Mouse (Mus musculus) testis, adult 2 months (tissue): ENCODE results near the gene Angptl7. TPM values are rescaled to one million over a fixed set of nuclear protein-coding genes. Genes with fewer than 3 reads are reported as not detected.
A peak's percentile ranks its signal among the peaks of the same experiment; 100 is the strongest.

Experiments
- H3K27ac ChIP-seq: fragments of 200-500 bp; 2 replicates; pipeline ENCODE4 v1.5.1; 2012; ENCODE audit warnings: low read depth, low read length; ENCODE audit not compliant: control insufficient read depth, insufficient read depth
- H3K27me3 ChIP-seq: fragments of 200-500 bp; 2 replicates; pipeline ENCODE4 v1.6.1; 2012; ENCODE audit warnings: mild to moderate bottlenecking, low read length, moderate library complexity; ENCODE audit not compliant: control insufficient read depth, insufficient read depth
- H3K36me3 ChIP-seq: fragments of 200-500 bp; 2 replicates; pipeline ENCODE4 v1.6.1; 2012; ENCODE audit warnings: mild to moderate bottlenecking, low read length; ENCODE audit not compliant: control insufficient read depth, insufficient read depth
- H3K4me1 ChIP-seq: fragments of 200-500 bp; 2 replicates; pipeline ENCODE4 v1.6.1; 2012; ENCODE audit warnings: low read length; ENCODE audit not compliant: control insufficient read depth, insufficient read depth
- H3K4me3 ChIP-seq: fragments of 200-500 bp; 2 replicates; pipeline ENCODE4 v1.5.1; 2012; ENCODE audit warnings: low read depth, mild to moderate bottlenecking, low read length, moderate library complexity, mixed read lengths; ENCODE audit not compliant: control insufficient read depth
- CTCF ChIP-seq: fragments of 200-500 bp; IDR thresholded peaks from 2 replicates; pipeline ENCODE4 v1.5.1; 2012; ENCODE audit warnings: low read depth, mild to moderate bottlenecking, inconsistent platforms, low read length, moderate library complexity; ENCODE audit not compliant: control insufficient read depth, insufficient read depth, insufficient replicate concordance
- POLR2A ChIP-seq: fragments of 200-500 bp; IDR thresholded peaks from 2 replicates; pipeline ENCODE4 v1.6.1; 2012; ENCODE audit warnings: low read depth, mild to moderate bottlenecking, inconsistent platforms, low read length, moderate library complexity; ENCODE audit not compliant: control insufficient read depth
- polyA plus RNA-seq: library from polyadenylated mRNA; depleted of rRNA; stranded (reverse); fragments of >200 nt; gene quantifications from 2 replicates; pipeline ENCODE4 v1.2.3, GENCODE M21; 2012; rRNA removed

Angptl7 gene
- polyA plus RNA-seq, 1 experiment = 11.0 TPM

DNA sequence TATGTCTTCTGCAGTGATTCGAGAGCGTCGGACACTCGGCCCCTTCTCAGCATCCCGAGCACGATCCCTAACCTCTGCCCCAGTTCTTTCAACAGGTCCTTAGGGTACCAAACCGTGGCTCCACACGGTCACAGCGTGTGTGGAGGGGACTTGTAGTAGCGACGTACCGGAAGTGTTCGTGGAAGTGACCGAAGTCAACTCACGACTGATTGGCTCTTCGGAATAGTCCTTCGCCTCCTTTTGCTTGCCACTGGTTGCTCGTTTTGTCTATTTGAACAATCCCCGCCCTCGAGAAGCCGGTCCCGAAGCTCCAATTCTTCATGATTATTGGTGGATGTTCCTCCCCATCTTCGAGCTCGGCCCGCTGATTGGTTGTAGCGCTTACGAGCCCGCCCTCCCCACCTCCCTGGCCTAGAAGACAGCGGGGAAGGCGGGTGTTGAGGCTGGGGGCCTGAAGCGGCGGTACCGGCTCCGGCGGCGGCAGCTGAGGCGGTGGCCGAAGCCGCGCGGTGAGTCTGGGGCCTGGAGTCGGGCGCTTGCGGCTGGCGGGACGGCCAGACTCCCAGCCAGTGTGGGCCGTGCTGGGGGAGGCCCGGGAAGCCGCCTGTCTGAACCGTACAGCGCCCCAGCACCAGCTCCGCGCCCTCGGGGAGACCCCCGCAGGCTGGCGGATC lies 51.9 kb downstream of the Angptl7 start, which contains the start of gene Mtor:
Gene Mtor (plus strand): TSS at position 433 of the 674 bp plus-strand sequence.
- TF ChIP-seq CTCF (no peak), POLR2A (peak; percentile 85)
- no peaks in the 10 kb centered on the region for H3K27me3 ChIP-seq

More for the DNA sequence above, 51.9 kb downstream of the Angptl7 start, which contains the start of gene Mtor:
- Histone ChIP-seq H3K4me3 (peak within 1 kb of the TSS; percentile 96), H3K27ac (peak within 1 kb of the TSS; percentile 88), H3K4me1 (peaks cover 10% of the 10 kb centered on the region), H3K36me3 (peaks cover 5% of the 10 kb centered on the region)

Other genes with a start within 250 kb of the Angptl7 start
- gene Disp3, start 212.5 kb downstream of the Angptl7 start, polyA plus RNA-seq = 0.63 and 2.5 TPM in 2 replicates
- gene Ubiad1, start 55.7 kb downstream of the Angptl7 start, polyA plus RNA-seq = 12.8 and 14.5 TPM in 2 replicates
- 74.8 and 75.5 TPM in 2 replicates for gene Mtor, start 51.8 kb downstream of the Angptl7 start, polyA plus RNA-seq
- 37.1 and 40.1 TPM in 2 replicates for gene Exosc10, start 58.0 kb upstream of the Angptl7 start, polyA plus RNA-seq
- 11.1 and 12.0 TPM in 2 replicates for gene Srm, start 91.0 kb upstream of the Angptl7 start, polyA plus RNA-seq
- 0.25 TPM in 1 of 2 replicates, not detected in the other for gene Masp2, start 102.1 kb upstream of the Angptl7 start, polyA plus RNA-seq
- 107 and 149 TPM in 2 replicates for gene Tardbp, start 126.6 kb upstream of the Angptl7 start, polyA plus RNA-seq
- gene Gm572, start 142.9 kb upstream of the Angptl7 start, polyA plus RNA-seq = 0.10 and 0.17 TPM in 2 replicates